Mouse (Mus musculus): ENCODE results near the gene Trp53inp2. TPM values are rescaled to one million over a fixed set of nuclear protein-coding genes. Genes with fewer than 3 reads are reported as not detected.

Gene Trp53inp2
- total and polyA plus RNA-seq, 2 experiments from 2014 or later, result 58.4 to 121 TPM

DNA sequence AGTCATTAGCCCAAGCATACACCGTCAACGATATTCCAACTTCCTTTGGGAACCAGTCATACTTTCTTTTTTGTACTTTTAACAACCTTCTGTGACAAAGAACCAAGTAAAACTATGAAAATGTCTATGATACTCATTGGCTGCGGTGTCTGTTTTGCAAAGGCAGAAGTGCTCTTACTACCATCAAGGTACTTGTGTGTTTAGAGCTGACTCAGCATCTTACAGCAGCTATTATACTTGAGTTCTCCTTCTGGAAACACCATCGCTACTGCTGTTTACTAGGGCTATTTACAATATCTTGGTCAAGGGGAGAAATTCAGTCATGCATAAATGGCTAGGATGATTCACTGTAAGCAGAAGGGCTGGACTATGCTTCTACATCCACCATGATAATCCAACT is 21.1 kb downstream of the Trp53inp2 start:
- no peak overlapping the region for H3K9ac ChIP-seq (replicated peaks; ENCODE audit: low read length, poor library complexity, severe bottlenecking)
- no peaks in the 10 kb centered on the region for H3K9me3 ChIP-seq (ENCODE audit: low read length)
- H3K4me3 ChIP-seq (ENCODE audit: low read depth, low read length), result no peak overlapping the region
- H3K4me1 ChIP-seq (ENCODE audit: insufficient read depth, low read length), result no peaks in the 10 kb centered on the region
- DNase-seq (ENCODE audit: low spot score) (no peak), ATAC-seq (ENCODE audit: low FRiP score) (no peak)
- no peak overlapping the region for H3K27ac ChIP-seq (ENCODE audit: low read depth, low read length)
- 94% methylated on average over 4 of the region's 4 CpGs for WGBS
- H3K27me3 ChIP-seq (ENCODE audit: insufficient read depth, low read length), result no peaks in the 10 kb centered on the region
- no peak overlapping the region for H3K4me2 ChIP-seq (ENCODE audit: low read depth, low read length, poor library complexity, severe bottlenecking)
- H3K36me3 ChIP-seq (ENCODE audit: insufficient read depth, low read length), result peaks cover 31% of the 10 kb centered on the region
- TF ChIP-seq CTCF (IDR thresholded peaks at IDR 0.05), result no peak

DNA sequence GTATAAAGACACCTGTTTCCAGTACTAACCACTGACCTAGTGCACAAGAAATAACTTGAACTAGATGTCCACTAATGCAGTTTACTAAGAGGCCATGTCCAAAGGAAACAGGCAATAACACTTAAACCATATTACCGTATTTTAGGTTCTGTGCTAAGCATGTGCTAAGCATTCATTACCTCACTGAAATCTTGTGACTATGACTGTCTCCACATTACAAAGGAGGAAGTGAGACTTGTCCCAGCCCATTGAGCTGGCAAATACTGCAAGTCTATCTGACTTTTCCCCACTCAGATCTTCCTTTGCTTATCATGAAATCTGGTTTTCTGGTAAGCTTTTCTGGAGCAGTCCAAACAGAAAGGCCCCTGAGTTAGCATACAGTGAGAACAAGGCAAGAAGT is 23.8 kb downstream of the Trp53inp2 start:
- H3K4me1 ChIP-seq (ENCODE audit: insufficient read depth, low read length), result no peaks in the 10 kb centered on the region
- peaks cover 42% of the 10 kb centered on the region for H3K36me3 ChIP-seq (ENCODE audit: insufficient read depth, low read length)
- no peaks in the 10 kb centered on the region for H3K27me3 ChIP-seq (ENCODE audit: insufficient read depth, low read length)
- no peaks in the 10 kb centered on the region for H3K9me3 ChIP-seq (ENCODE audit: low read length)
- ATAC-seq (ENCODE audit: low FRiP score) (no peak), DNase-seq (ENCODE audit: low spot score) (no peak)
- H3K4me2 ChIP-seq (ENCODE audit: low read depth, low read length, poor library complexity, severe bottlenecking), result no peak overlapping the region
- no peak overlapping the region for H3K27ac ChIP-seq (ENCODE audit: low read depth, low read length)
- no peak overlapping the region for H3K9ac ChIP-seq (replicated peaks; ENCODE audit: low read length, poor library complexity, severe bottlenecking)
- H3K4me3 ChIP-seq (ENCODE audit: low read depth, low read length), result no peak overlapping the region
- 100% methylated on average over 1 of the region's 1 CpGs for WGBS
- no peak for TF ChIP-seq CTCF (IDR thresholded peaks at IDR 0.05)

DNA sequence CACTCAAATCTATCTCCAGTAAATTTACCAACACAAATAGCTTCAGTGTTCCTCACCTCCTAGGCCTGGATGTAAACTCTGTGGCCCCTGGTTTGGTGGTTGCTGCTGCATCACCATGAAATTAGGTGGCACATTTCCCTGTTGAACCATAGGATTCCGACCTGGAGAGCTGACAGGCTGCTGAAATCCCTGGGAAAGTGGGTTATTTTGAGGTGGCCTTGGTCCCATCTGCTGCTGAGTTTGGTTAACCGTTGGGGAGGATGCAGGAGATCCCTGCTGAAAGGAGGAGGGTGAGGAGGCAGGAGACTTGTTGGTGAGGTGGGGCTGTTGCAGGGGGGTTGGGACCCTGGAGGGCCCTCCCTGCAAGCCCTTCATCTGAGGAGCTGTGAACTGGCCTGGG is 40.1 kb downstream of the Trp53inp2 start:
- DNase-seq (ENCODE audit: low spot score) (no peak), ATAC-seq (ENCODE audit: low FRiP score) (no peak)
- no peaks in the 10 kb centered on the region for H3K4me1 ChIP-seq (ENCODE audit: insufficient read depth, low read length)
- no peaks in the 10 kb centered on the region for H3K27me3 ChIP-seq (ENCODE audit: insufficient read depth, low read length)
- no peaks in the 10 kb centered on the region for H3K9me3 ChIP-seq (ENCODE audit: low read length)
- no peak overlapping the region for H3K4me2 ChIP-seq (ENCODE audit: low read depth, low read length, poor library complexity, severe bottlenecking)
- TF ChIP-seq CTCF (IDR thresholded peaks at IDR 0.05), result no peak
- WGBS, result 78% methylated on average over 2 of the region's 2 CpGs
- H3K9ac ChIP-seq (replicated peaks; ENCODE audit: low read length, poor library complexity, severe bottlenecking), result no peak overlapping the region
- no peak overlapping the region for H3K4me3 ChIP-seq (ENCODE audit: low read depth, low read length)
- H3K27ac ChIP-seq (ENCODE audit: low read depth, low read length), result no peak overlapping the region
- H3K36me3 ChIP-seq (ENCODE audit: insufficient read depth, low read length), result peaks cover 32% of the 10 kb centered on the region

DNA sequence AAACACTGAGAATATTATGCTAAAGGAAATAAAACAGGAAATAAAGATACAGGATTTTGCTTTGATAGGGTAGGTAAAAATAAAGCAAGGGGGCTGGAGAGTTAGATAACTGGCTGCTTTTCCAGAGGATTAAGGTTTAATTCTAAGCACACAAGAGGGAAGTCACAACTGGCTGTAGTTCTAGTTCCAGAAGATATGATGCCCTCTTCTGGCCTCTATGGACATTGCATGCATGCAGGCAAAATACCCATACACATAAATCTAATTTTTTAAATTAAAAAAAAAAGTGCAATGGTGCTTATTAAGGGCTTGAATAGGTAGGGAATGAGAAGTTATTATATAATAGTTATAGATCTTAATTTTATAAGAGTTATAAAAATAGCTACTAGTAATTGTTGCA is 55.6 kb downstream of the Trp53inp2 start:
- H3K9ac ChIP-seq (replicated peaks; ENCODE audit: low read length, poor library complexity, severe bottlenecking), result no peak overlapping the region
- no peak overlapping the region for H3K27ac ChIP-seq (ENCODE audit: low read depth, low read length)
- ATAC-seq (ENCODE audit: low FRiP score) (no peak), DNase-seq (ENCODE audit: low spot score) (no peak)
- H3K27me3 ChIP-seq (ENCODE audit: insufficient read depth, low read length), result no peaks in the 10 kb centered on the region
- peaks cover 18% of the 10 kb centered on the region; the same call in 1 of the 2 replicates for H3K36me3 ChIP-seq (ENCODE audit: insufficient read depth, low read length)
- H3K4me1 ChIP-seq (ENCODE audit: insufficient read depth, low read length), result no peaks in the 10 kb centered on the region
- H3K4me2 ChIP-seq (ENCODE audit: low read depth, low read length, poor library complexity, severe bottlenecking), result no peak overlapping the region
- no peaks in the 10 kb centered on the region for H3K9me3 ChIP-seq (ENCODE audit: low read length)
- H3K4me3 ChIP-seq (ENCODE audit: low read depth, low read length), result no peak overlapping the region
- TF ChIP-seq CTCF (IDR thresholded peaks at IDR 0.05), result peak; percentile 61

MicroRNA genes within 50 kb of the gene (microRNA counts, 519-probe panel; counts per million panel counts)
- microRNA mmu-miR-695, result 528 counts per million, percentile 58 among the panel's probes with 10 or more counts

Small RNA genes within 50 kb of the gene (microRNA-seq; reads per million reads assigned to microRNA genes)
- gene Mir695 (ENCODE audit: borderline number of aligned reads), result not detected

Other genes with a start within 250 kb of the Trp53inp2 start
- 38.0 and 43.8 TPM in 2 replicates for gene Itch, start 247.6 kb upstream of the Trp53inp2 start, total RNA-seq (2014; rRNA removed)
- gene Itch, start 247.6 kb upstream of the Trp53inp2 start, polyA plus RNA-seq (2015; fragmentation: Nextera tagmentation; extraction: Ambion mirVana), result 16.0 and 20.4 TPM in 2 replicates
- gene Dynlrb1, start 144.5 kb upstream of the Trp53inp2 start, total RNA-seq (2014; rRNA removed), result 293 and 374 TPM in 2 replicates
- 776 and 856 TPM in 2 replicates for gene Dynlrb1, start 144.5 kb upstream of the Trp53inp2 start, polyA plus RNA-seq (2015; fragmentation: Nextera tagmentation; extraction: Ambion mirVana)
- 560 and 573 TPM in 2 replicates for gene Map1lc3a, start 104.8 kb upstream of the Trp53inp2 start, total RNA-seq (2014; rRNA removed)
- 839 and 943 TPM in 2 replicates for gene Map1lc3a, start 104.8 kb upstream of the Trp53inp2 start, polyA plus RNA-seq (2015; fragmentation: Nextera tagmentation; extraction: Ambion mirVana)
- 40.4 and 44.2 TPM in 2 replicates for gene Pigu, start 23.6 kb upstream of the Trp53inp2 start, total RNA-seq (2014; rRNA removed)
- 54.7 and 59.6 TPM in 2 replicates for gene Pigu, start 23.6 kb upstream of the Trp53inp2 start, polyA plus RNA-seq (2015; fragmentation: Nextera tagmentation; extraction: Ambion mirVana)
- 50.5 and 73.1 TPM in 2 replicates for gene Ncoa6, start 92.8 kb downstream of the Trp53inp2 start, total RNA-seq (2014; rRNA removed)
- gene Ncoa6, start 92.8 kb downstream of the Trp53inp2 start, polyA plus RNA-seq (2015; fragmentation: Nextera tagmentation; extraction: Ambion mirVana), result 23.3 and 32.1 TPM in 2 replicates
- gene Acss2, start 136.9 kb downstream of the Trp53inp2 start, total RNA-seq (2014; rRNA removed), result 25.3 and 38.0 TPM in 2 replicates
- 18.6 and 19.4 TPM in 2 replicates for gene Acss2, start 136.9 kb downstream of the Trp53inp2 start, polyA plus RNA-seq (2015; fragmentation: Nextera tagmentation; extraction: Ambion mirVana)
- 167 and 203 TPM in 2 replicates for gene Ggt7, start 137.2 kb downstream of the Trp53inp2 start, total RNA-seq (2014; rRNA removed)
- gene Ggt7, start 137.2 kb downstream of the Trp53inp2 start, polyA plus RNA-seq (2015; fragmentation: Nextera tagmentation; extraction: Ambion mirVana), result 110 and 112 TPM in 2 replicates
- 9.2 and 12.9 TPM in 2 replicates for gene Gss, start 211.8 kb downstream of the Trp53inp2 start, total RNA-seq (2014; rRNA removed)
- 11.6 and 12.1 TPM in 2 replicates for gene Gss, start 211.8 kb downstream of the Trp53inp2 start, polyA plus RNA-seq (2015; fragmentation: Nextera tagmentation; extraction: Ambion mirVana)
- 0.14 and 0.38 TPM in 2 replicates for gene Myh7b, start 230.2 kb downstream of the Trp53inp2 start, total RNA-seq (2014; rRNA removed)
- 1.5 and 3.4 TPM in 2 replicates for gene Myh7b, start 230.2 kb downstream of the Trp53inp2 start, polyA plus RNA-seq (2015; fragmentation: Nextera tagmentation; extraction: Ambion mirVana)